Mouse (Mus musculus) urinary bladder, postnatal 36 days (tissue): ENCODE measurements around the gene Frzb.

Experiments
- DNase-seq, 2 experiments: peaks; one replicate each; pipeline ENCODE4 v3.0.0; 2022; ENCODE audit warnings: low spot score in 2 of 2, mixed read lengths in 1 of 2

Frzb gene

GRCm38 (mm10) chr2:80423116-80423515 is 24.3 kb downstream of the Frzb start:
- DNase-seq: no peak

- DNase-seq: no peak
Measured at GRCm38 (mm10) chr2:80421990-80422389, 25.4 kb downstream of the Frzb start.

- DNase-seq: no peak
Measured at GRCm38 (mm10) chr2:80416286-80416685, 31.1 kb downstream of the Frzb start.

- no peak for DNase-seq
Measured at GRCm38 (mm10) chr2:80414387-80414786, 33.0 kb downstream of the Frzb start.

GRCm38 (mm10) chr2:80413124-80413523 is 34.3 kb downstream of the Frzb start:
- DNase-seq: no peak

- no peak for DNase-seq
Measured at GRCm38 (mm10) chr2:80409893-80410574, 37.4 kb downstream of the Frzb start.

GRCm38 (mm10) chr2:80404770-80405169 is 42.7 kb downstream of the Frzb start:
- no peak for DNase-seq

- no peak for DNase-seq
Measured at GRCm38 (mm10) chr2:80398595-80399099, 48.8 kb downstream of the Frzb start.

- no peak for DNase-seq
Measured at GRCm38 (mm10) chr2:80396864-80397263, 50.6 kb downstream of the Frzb start.

- DNase-seq: no peak
Measured at GRCm38 (mm10) chr2:80396057-80396456, 51.4 kb downstream of the Frzb start.

GRCm38 (mm10) chr2:80388341-80388740 is 59.1 kb downstream of the Frzb start:
- DNase-seq: no peak

GRCm38 (mm10) chr2:80387668-80388067 is 59.8 kb downstream of the Frzb start:
- no peak for DNase-seq

GRCm38 (mm10) chr2:80386255-80386654 is 61.2 kb downstream of the Frzb start:
- DNase-seq: no peak

- no peak for DNase-seq
Measured at GRCm38 (mm10) chr2:80384447-80384846, 63.0 kb downstream of the Frzb start.

- no peak for DNase-seq
Measured at GRCm38 (mm10) chr2:80379848-80380247, 67.6 kb downstream of the Frzb start.

GRCm38 (mm10) chr2:80374892-80375291 is 72.5 kb downstream of the Frzb start:
- no peak for DNase-seq

GRCm38 (mm10) chr2:80371458-80371857 is 76.0 kb downstream of the Frzb start:
- DNase-seq: no peak
